Mouse (Mus musculus) lung, embryonic 16.5 days (tissue): ENCODE data around the gene Kcnk1. TPM values are rescaled to one million over a fixed set of nuclear protein-coding genes. Genes with fewer than 3 reads are reported as not detected.

Source experiments
- ATAC-seq: fragments of 200-750 bp; cut with Nextera tagmentation; 2 replicates; pipeline ENCODE4 v1.8.0; 2017; ENCODE audit warnings: low read depth, mild to moderate bottlenecking, moderate library complexity
- H3K27ac ChIP-seq: fragments of 300-500 bp; sonication (generic); 2 replicates; pipeline ENCODE4 v1.5.1; 2014; ENCODE audit warnings: mild to moderate bottlenecking, control low read depth, low read length
- H3K27me3 ChIP-seq: fragments of 300-500 bp; sonication (generic); 2 replicates; pipeline ENCODE4 v1.6.1; 2014; ENCODE audit warnings: low read depth, low read length, mixed read lengths; ENCODE audit not compliant: control insufficient read depth, insufficient read depth
- H3K36me3 ChIP-seq: fragments of 300-500 bp; sonication (generic); 2 replicates; pipeline ENCODE4 v1.6.1; 2014; ENCODE audit warnings: low read length; ENCODE audit not compliant: control insufficient read depth, insufficient read depth
- H3K4me1 ChIP-seq: fragments of 300-500 bp; sonication (generic); replicated peaks from 2 replicates; pipeline ENCODE4 v1.6.1; 2014; ENCODE audit warnings: low read length, mixed read lengths; ENCODE audit not compliant: control insufficient read depth, insufficient read depth
- H3K4me2 ChIP-seq: fragments of 300-500 bp; sonication (generic); 2 replicates; pipeline ENCODE4 v1.6.1; 2014; ENCODE audit warnings: low read depth, low read length, control low read depth
- H3K4me3 ChIP-seq: fragments of 300-500 bp; sonication (generic); 2 replicates; pipeline ENCODE4 v1.5.1; 2014; ENCODE audit warnings: mild to moderate bottlenecking, low read length, control low read depth
- H3K9ac ChIP-seq: fragments of 300-500 bp; sonication (generic); 2 replicates; pipeline ENCODE4 v1.6.1; 2014; ENCODE audit warnings: low read length, control low read depth
- H3K9me3 ChIP-seq: fragments of 300-500 bp; sonication (generic); 2 replicates; pipeline ENCODE4 v1.6.1; 2016; ENCODE audit warnings: low read length; ENCODE audit not compliant: control insufficient read depth
- WGBS: fragments of 180-500 bp; shearing (Covaris S2); extraction: QIAGEN DNeasy Blood & Tissue Kit; methylation state at CpG from one replicate; pipeline ENCODE4 v1.1.7; 2014; 5-methylcytosine and 5-hydroxymethylcytosine counted together
- polyA plus RNA-seq: library from polyadenylated mRNA; unstranded; fragments of >200 nt; fragmentation: Nextera tagmentation; extraction: Ambion mirVana; gene quantifications from 2 replicates; pipeline ENCODE4 v1.2.1, GENCODE M21; 2015

Kcnk1 gene
- polyA plus RNA-seq, 1 experiment from 2014 or later, result 55.9 TPM

GRCm38 (mm10) chr8:125960037-125960436 lies 34.9 kb upstream of the Kcnk1 start:
- WGBS, result 82% methylated on average over 8 of the region's 8 CpGs
- no peak overlapping the region for H3K4me2 ChIP-seq
- H3K9ac ChIP-seq, result no peak overlapping the region
- H3K9me3 ChIP-seq, result peaks cover 6% of the 10 kb centered on the region
- no peaks in the 10 kb centered on the region for H3K36me3 ChIP-seq
- peaks cover 6% of the 10 kb centered on the region for H3K27me3 ChIP-seq
- no peak overlapping the region for H3K27ac ChIP-seq
- no peak overlapping the region for H3K4me3 ChIP-seq
- H3K4me1 ChIP-seq, result peaks cover 5% of the 10 kb centered on the region; the same call in 1 of the 2 replicates
- no peak for ATAC-seq

DNA sequence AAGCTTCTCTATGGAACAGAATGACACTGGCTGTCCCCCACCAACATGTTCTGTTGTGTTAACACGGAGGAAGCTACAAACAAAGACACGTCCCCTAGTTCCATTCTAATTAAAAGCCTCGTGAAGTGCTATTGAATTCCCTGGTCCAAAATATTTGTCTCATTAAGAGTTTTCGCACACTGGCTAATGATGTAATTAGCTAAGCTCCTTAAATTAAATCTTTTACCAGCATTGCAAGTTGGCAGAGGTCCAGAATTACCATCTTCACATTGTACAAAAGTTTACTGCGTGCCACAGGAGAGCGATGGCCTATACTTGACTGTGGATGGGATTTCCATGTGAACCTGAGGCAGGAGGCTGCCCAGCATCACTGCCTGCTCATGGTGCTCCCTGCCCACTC lies 33.2 kb upstream of the Kcnk1 start:
- 86% methylated on average over 6 of the region's 6 CpGs for WGBS
- Histone ChIP-seq H3K4me1 (peaks cover 5% of the 10 kb centered on the region; the same call in 1 of the 2 replicates), H3K36me3 (no peaks in the 10 kb centered on the region), H3K27me3 (peaks cover 6% of the 10 kb centered on the region), H3K4me3 (no peak overlapping the region), H3K9me3 (peaks cover 6% of the 10 kb centered on the region), H3K27ac (no peak overlapping the region), H3K9ac (no peak overlapping the region), H3K4me2 (no peak overlapping the region)
- ATAC-seq, result no peak

GRCm38 (mm10) chr8:125963807-125964211 lies 31.2 kb upstream of the Kcnk1 start:
- Histone ChIP-seq H3K27ac (no peak overlapping the region), H3K4me1 (peaks cover 3% of the 10 kb centered on the region; the same call in 1 of the 2 replicates), H3K9ac (no peak overlapping the region), H3K9me3 (peaks cover 6% of the 10 kb centered on the region), H3K4me3 (peak overlapping the region; percentile 3), H3K4me2 (peak overlapping the region; percentile 53), H3K36me3 (no peaks in the 10 kb centered on the region), H3K27me3 (peaks cover 6% of the 10 kb centered on the region)
- no peak for ATAC-seq
- WGBS, result 3% methylated on average over 11 of the region's 11 CpGs

DNA sequence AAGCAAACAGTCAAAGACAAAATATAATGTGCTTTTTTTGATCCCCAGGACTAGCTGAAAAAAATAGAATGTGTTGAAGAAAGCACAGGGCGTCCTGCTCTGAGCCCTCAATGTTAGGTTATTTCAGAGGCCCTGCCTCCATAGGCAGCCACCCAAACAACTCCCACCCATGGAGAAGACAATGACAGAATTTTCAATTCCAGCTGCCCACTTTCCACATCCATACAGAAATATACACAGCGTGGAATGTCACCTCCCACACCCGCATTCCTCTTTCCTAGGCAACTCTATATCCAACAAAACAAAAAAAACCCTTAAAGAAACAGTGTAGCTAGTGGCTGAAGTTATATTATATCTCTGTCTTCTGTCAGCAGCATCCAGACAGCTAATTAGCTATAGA lies 23.6 kb upstream of the Kcnk1 start:
- Histone ChIP-seq H3K9ac (no peak overlapping the region), H3K4me2 (no peak overlapping the region), H3K9me3 (0 out of 2 replicates have a peak, but pooled peaks cover 3% of the 10 kb centered on the region), H3K4me1 (no peaks in the 10 kb centered on the region), H3K27ac (no peak overlapping the region), H3K4me3 (no peak overlapping the region), H3K27me3 (no peaks in the 10 kb centered on the region), H3K36me3 (no peaks in the 10 kb centered on the region)
- peak; percentile 61; the same call in 1 of the 2 replicates for ATAC-seq
- 28% methylated on average over 3 of the region's 3 CpGs for WGBS

DNA sequence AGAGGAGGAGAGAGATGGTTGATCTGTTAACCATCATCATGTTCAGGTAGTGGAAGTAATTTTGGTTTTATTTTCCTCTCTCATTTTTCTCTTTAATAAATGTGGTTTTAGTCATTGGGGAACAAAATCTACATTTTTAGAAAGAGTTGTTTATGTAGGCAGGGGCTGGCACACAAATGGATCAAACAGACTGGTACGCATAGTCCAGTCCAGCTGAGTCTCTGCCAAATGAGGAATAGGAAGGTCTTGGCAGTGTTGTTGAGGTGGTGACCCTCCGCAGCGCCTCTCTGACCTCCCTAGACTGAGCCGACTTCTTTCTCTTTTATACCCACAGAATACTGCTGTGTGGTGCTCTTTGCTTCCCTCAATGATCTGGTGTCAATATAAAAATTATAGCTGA lies 19.0 kb upstream of the Kcnk1 start:
- Histone ChIP-seq H3K27me3 (no peaks in the 10 kb centered on the region), H3K4me2 (no peak overlapping the region), H3K9ac (no peak overlapping the region), H3K27ac (no peak overlapping the region), H3K36me3 (no peaks in the 10 kb centered on the region), H3K4me3 (no peak overlapping the region), H3K4me1 (no peaks in the 10 kb centered on the region), H3K9me3 (no peaks in the 10 kb centered on the region)
- WGBS, result 71% methylated on average over 4 of the region's 4 CpGs
- no peak for ATAC-seq

DNA sequence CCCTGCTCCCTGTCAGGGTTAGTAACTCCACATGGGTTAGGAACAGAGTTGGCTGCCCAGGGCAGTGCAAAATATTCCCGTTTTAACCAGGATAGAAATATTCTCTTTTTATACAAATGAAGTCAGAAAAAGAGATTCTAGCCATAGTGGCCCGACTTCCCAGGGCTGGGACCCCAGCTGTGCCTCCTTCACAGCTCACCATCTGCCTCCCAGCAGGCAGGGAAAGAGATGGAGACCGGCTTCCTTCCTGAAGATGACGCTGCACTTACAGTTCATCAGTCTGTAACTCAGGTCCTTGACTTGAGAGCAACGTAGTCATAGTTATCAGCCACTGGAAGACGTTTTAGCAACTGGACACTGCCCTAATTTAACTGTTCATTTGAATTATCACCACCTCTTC lies 14.1 kb upstream of the Kcnk1 start:
- ATAC-seq, result no peak
- no peak overlapping the region for H3K4me3 ChIP-seq
- H3K27me3 ChIP-seq, result no peaks in the 10 kb centered on the region
- no peak overlapping the region for H3K27ac ChIP-seq
- H3K9me3 ChIP-seq, result no peaks in the 10 kb centered on the region
- no peaks in the 10 kb centered on the region for H3K4me1 ChIP-seq
- 16% methylated on average over 6 of the region's 6 CpGs for WGBS
- no peaks in the 10 kb centered on the region for H3K36me3 ChIP-seq
- H3K9ac ChIP-seq, result no peak overlapping the region
- H3K4me2 ChIP-seq, result no peak overlapping the region

GRCm38 (mm10) chr8:125983515-125983914 lies 11.5 kb upstream of the Kcnk1 start:
- Histone ChIP-seq H3K4me3 (no peak overlapping the region), H3K9ac (no peak overlapping the region), H3K9me3 (no peaks in the 10 kb centered on the region), H3K4me1 (peaks cover 5% of the 10 kb centered on the region), H3K27ac (no peak overlapping the region), H3K36me3 (no peaks in the 10 kb centered on the region), H3K27me3 (no peaks in the 10 kb centered on the region), H3K4me2 (no peak overlapping the region)
- 53% methylated on average over 3 of the region's 3 CpGs for WGBS
- no peak for ATAC-seq

- peaks cover 5% of the 10 kb centered on the region for H3K4me1 ChIP-seq
- no peak overlapping the region for H3K4me3 ChIP-seq
- no peak overlapping the region for H3K27ac ChIP-seq
- H3K9ac ChIP-seq, result no peak overlapping the region
- no peaks in the 10 kb centered on the region for H3K9me3 ChIP-seq
- no peak overlapping the region for H3K4me2 ChIP-seq
- 77% methylated on average over 4 of the region's 4 CpGs for WGBS
- no peak for ATAC-seq
- no peaks in the 10 kb centered on the region for H3K36me3 ChIP-seq
- no peaks in the 10 kb centered on the region for H3K27me3 ChIP-seq
These were observed 10.8 kb upstream of the Kcnk1 start for GRCm38 (mm10) chr8:125984140-125984539.

- H3K27ac ChIP-seq, result no peak overlapping the region
- no peaks in the 10 kb centered on the region for H3K27me3 ChIP-seq
- no peak for ATAC-seq
- no peak overlapping the region for H3K4me3 ChIP-seq
- no peaks in the 10 kb centered on the region for H3K9me3 ChIP-seq
- WGBS, result 90% methylated on average over 2 of the region's 2 CpGs
- peaks cover 5% of the 10 kb centered on the region for H3K4me1 ChIP-seq
- no peak overlapping the region for H3K9ac ChIP-seq
- H3K36me3 ChIP-seq, result no peaks in the 10 kb centered on the region
- no peak overlapping the region for H3K4me2 ChIP-seq
These were observed 9.6 kb upstream of the Kcnk1 start for GRCm38 (mm10) chr8:125985364-125985763.

GRCm38 (mm10) chr8:125986999-125987589 lies 7.9 kb upstream of the Kcnk1 start:
- no peak overlapping the region for H3K9ac ChIP-seq
- no peak overlapping the region for H3K4me3 ChIP-seq
- no peak overlapping the region for H3K27ac ChIP-seq
- peak; percentile 36; the same call in 1 of the 2 replicates for ATAC-seq
- H3K36me3 ChIP-seq, result no peaks in the 10 kb centered on the region
- WGBS, result 43% methylated on average over 6 of the region's 6 CpGs
- no peak overlapping the region for H3K4me2 ChIP-seq
- H3K4me1 ChIP-seq, result peaks cover 5% of the 10 kb centered on the region
- H3K9me3 ChIP-seq, result no peaks in the 10 kb centered on the region
- H3K27me3 ChIP-seq, result no peaks in the 10 kb centered on the region
